Mouse (Mus musculus) heart, postnatal 0 days (tissue): Measurements from ENCODE around the gene Lrrc74b. TPM values are rescaled to one million over a fixed set of nuclear protein-coding genes. Genes with fewer than 3 reads are reported as not detected.

ENCODE experiments used
- ATAC-seq: fragments of 200-750 bp; cut with Nextera tagmentation; 2 replicates; pipeline ENCODE4 v1.8.0; 2017; ENCODE audit warnings: low read depth, moderate number of reproducible peaks, moderate library complexity; ENCODE audit not compliant: insufficient read depth
- DNase-seq: peaks from one replicate; pipeline ENCODE4 v3.0.0-alpha.2; 2016; ENCODE audit warnings: low spot score
- H3K27ac ChIP-seq: fragments of 300-500 bp; sonication (generic); 2 replicates; pipeline ENCODE4 v1.5.1; 2014; ENCODE audit warnings: low read depth, mild to moderate bottlenecking
- H3K27me3 ChIP-seq: fragments of 300-500 bp; sonication (generic); 2 replicates; pipeline ENCODE4 v1.6.1; 2014; ENCODE audit warnings: low read length, mixed read lengths; ENCODE audit not compliant: control insufficient read depth, insufficient read depth
- H3K36me3 ChIP-seq: fragments of 300-500 bp; sonication (generic); replicated peaks from 2 replicates; pipeline ENCODE4 v1.6.1; 2014; ENCODE audit warnings: low read length, mixed read lengths; ENCODE audit not compliant: control insufficient read depth, insufficient read depth
- H3K4me1 ChIP-seq: fragments of 300-500 bp; sonication (generic); 2 replicates; pipeline ENCODE4 v1.6.1; 2014; ENCODE audit warnings: antibody characterized with exemption; ENCODE audit not compliant: control insufficient read depth, insufficient read depth
- H3K4me2 ChIP-seq: fragments of 300-500 bp; sonication (generic); 2 replicates; pipeline ENCODE4 v1.6.1; 2014; ENCODE audit warnings: low read depth, mild to moderate bottlenecking, low read length, moderate library complexity
- H3K4me3 ChIP-seq: fragments of 300-500 bp; sonication (generic); 2 replicates; pipeline ENCODE4 v1.5.1; 2014; ENCODE audit warnings: low read depth, low read length
- H3K9ac ChIP-seq: fragments of 300-500 bp; sonication (generic); replicated peaks from 2 replicates; pipeline ENCODE4 v1.6.1; 2014; ENCODE audit warnings: low read depth, low read length, mixed read lengths
- H3K9me3 ChIP-seq: fragments of 300-500 bp; sonication (generic); replicated peaks from 2 replicates; pipeline ENCODE4 v1.6.1; 2016; ENCODE audit warnings: low read length; ENCODE audit not compliant: control insufficient read depth
- CTCF ChIP-seq: IDR thresholded peaks from 2 replicates; pipeline ENCODE4 v1.5.1; 2016; ENCODE audit warnings: antibody characterized with exemption, control low read depth, low read depth
- EP300 ChIP-seq: IDR thresholded peaks from 2 replicates; pipeline ENCODE4 v1.6.1; 2016; ENCODE audit warnings: antibody characterized with exemption, low read depth
- WGBS: fragments of 180-500 bp; shearing (Covaris S2); extraction: QIAGEN DNeasy Blood & Tissue Kit; methylation state at CpG from one replicate; pipeline ENCODE4 v1.1.7; 2014; 5-methylcytosine and 5-hydroxymethylcytosine counted together
- polyA plus RNA-seq: library from polyadenylated mRNA; unstranded; fragments of >200 nt; fragmentation: Nextera tagmentation; extraction: Ambion mirVana; gene quantifications from 2 replicates; pipeline ENCODE4 v1.2.1, GENCODE M21; 2015
- total RNA-seq: library from RNA; depleted of rRNA; stranded (reverse); fragments of >200 nt; gene quantifications from 2 replicates; pipeline ENCODE4 v1.2.3, GENCODE M21; 2014; ENCODE audit warnings: low replicate concordance; rRNA removed

The Lrrc74b gene
- total RNA-seq: not detected in 2 replicates
- polyA plus RNA-seq: 0.10 and 0.44 TPM in 2 replicates

DNA sequence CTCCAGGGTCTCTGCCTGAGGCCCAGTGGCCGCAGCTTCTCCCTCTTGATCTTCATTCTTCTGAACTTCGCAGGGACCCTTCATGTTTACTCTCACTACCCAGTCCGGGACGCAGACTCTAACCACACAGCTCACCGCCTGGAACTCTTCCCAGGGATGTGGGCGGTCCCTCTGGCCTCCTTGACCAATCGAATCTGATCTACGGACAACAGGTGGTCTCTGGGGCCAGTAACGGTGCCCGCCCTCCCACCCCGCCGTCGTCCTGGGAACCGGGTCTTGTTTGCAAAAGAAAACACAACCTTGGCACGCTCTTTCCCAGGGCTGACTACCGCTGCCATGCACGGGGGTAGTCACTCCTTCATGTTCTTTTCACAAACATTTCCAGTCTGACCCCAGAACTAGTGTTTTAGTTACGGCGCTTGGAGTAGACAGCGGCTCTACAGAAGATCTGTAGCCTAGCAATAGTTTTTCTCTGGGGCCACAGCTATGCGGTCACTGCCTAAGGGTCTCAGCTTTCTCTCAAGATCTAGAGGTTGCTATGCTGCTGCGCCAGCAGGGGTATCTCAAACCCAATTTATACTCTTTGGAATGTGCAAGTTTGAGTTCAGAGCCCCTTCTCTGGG lies at the start of gene Lrrc74b:
Lrrc74b (minus strand) TSS at position 120 of the 623 bp plus-strand sequence.
- WGBS: 3% methylated on average over 22 of the region's 22 CpGs

DNA sequence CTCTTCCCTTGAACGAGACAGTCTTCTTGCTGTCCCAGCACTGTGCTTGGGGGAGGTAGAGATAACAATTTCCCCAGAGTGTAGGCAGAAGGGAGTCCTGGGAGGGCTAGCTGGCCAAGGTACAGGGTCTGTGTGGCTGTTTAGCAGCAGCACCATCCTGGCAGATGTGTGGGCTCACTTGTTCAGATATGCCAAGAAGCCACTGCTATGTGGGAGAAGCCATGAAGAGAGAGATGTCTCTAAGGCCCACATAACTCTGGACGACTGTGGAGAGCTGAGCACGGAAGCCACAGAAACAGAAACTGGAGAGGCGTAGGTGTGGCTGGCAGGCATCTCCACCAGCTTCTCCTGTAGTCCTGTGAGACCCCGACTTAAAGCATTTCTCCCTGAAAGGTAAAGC lies 44.6 kb upstream of the Lrrc74b start:
- DNase-seq (no peak), ATAC-seq (no peak)
- Histone ChIP-seq H3K4me2 (no peak overlapping the region), H3K27ac (no peak overlapping the region), H3K9ac (no peak overlapping the region), H3K4me3 (no peak overlapping the region), H3K4me1 (no peaks in the 10 kb centered on the region), H3K9me3 (no peaks in the 10 kb centered on the region), H3K36me3 (no peaks in the 10 kb centered on the region), H3K27me3 (no peaks in the 10 kb centered on the region)
- 60% methylated on average over 5 of the region's 5 CpGs for WGBS
- TF ChIP-seq CTCF: no peak
- no peak for TF ChIP-seq EP300

More for the DNA sequence above, at the start of gene Lrrc74b:
- DNase-seq: peak; percentile 77
- peaks cover 11% of the 10 kb centered on the region; the same call in 1 of the 2 replicates for H3K4me1 ChIP-seq
- H3K36me3 ChIP-seq: no peaks in the 10 kb centered on the region
- peak within 1 kb of the TSS; percentile 14; the same call in 1 of the 2 replicates for H3K27ac ChIP-seq
- peak within 1 kb of the TSS; percentile 68 for H3K4me2 ChIP-seq
- H3K4me3 ChIP-seq: peak within 1 kb of the TSS; percentile 33
- H3K9ac ChIP-seq: peak within 1 kb of the TSS; percentile 36
- no peaks in the 10 kb centered on the region for H3K9me3 ChIP-seq
- TF ChIP-seq CTCF (no peak), EP300 (no peak)
- peak; percentile 81 for ATAC-seq
- 0 out of 2 replicates have a peak, but pooled peaks cover 11% of the 10 kb centered on the region for H3K27me3 ChIP-seq

DNA sequence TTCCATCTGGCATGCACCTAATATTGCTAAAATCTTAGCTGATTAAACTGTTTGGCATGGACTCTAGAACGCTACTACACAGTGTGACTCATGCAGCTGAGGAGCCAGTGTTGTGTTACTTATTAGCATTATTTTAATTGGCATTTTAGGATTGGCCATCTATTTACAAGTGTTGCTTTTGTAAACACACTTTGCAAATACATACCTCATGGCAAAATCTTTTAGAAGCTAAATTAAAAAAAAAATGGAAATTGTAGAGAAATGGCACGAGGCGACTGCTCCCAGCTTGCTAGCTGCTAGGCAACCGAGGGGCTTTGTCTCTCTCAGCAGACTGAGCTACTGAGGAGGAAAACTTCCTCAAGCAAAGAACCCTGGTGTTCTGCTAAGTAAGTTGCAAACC lies 43.9 kb upstream of the Lrrc74b start:
- DNase-seq (no peak), ATAC-seq (no peak)
- no peak overlapping the region for H3K27ac ChIP-seq
- H3K36me3 ChIP-seq: no peaks in the 10 kb centered on the region
- no peak overlapping the region for H3K4me2 ChIP-seq
- TF ChIP-seq EP300: no peak
- TF ChIP-seq CTCF: no peak
- H3K9me3 ChIP-seq: no peaks in the 10 kb centered on the region
- no peaks in the 10 kb centered on the region for H3K4me1 ChIP-seq
- H3K27me3 ChIP-seq: no peaks in the 10 kb centered on the region
- no peak overlapping the region for H3K9ac ChIP-seq
- H3K4me3 ChIP-seq: no peak overlapping the region
- 61% methylated on average over 4 of the region's 4 CpGs for WGBS

DNA sequence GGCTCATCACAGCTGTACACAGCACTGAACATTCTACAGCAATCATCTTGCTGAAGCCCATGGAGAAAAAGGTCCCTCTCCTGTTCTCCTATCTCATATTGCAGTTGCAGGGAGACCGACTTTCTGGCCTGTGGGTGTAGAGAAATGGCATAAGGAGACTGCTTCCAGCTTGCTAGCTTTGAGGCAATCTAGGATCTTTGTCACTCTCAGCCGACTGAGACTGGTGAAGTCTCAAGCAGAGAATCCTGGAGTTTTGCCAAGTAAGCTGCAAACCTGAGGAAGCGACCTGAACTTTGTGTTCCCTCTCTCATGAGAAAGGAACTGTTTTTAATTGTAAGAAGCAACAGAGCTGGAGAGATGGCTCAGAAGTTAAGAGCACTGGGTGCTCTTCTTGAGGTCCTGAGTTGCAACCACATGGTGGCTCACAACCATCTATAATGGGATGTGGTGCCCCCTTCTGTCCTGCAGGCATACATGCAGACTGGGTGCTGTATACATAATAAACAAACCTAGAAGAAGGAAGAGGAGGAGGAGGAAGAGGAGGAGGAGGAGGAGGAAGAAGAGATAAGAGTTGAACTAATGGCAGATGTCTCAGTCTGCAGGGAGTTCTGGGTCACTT lies 40.0 kb upstream of the Lrrc74b start:
- Histone ChIP-seq H3K9ac (no peak overlapping the region), H3K9me3 (no peaks in the 10 kb centered on the region), H3K27me3 (no peaks in the 10 kb centered on the region), H3K4me1 (no peaks in the 10 kb centered on the region), H3K4me2 (no peak overlapping the region), H3K4me3 (no peak overlapping the region), H3K27ac (no peak overlapping the region), H3K36me3 (no peaks in the 10 kb centered on the region)
- 52% methylated on average over 3 of the region's 3 CpGs for WGBS
- no peak for ATAC-seq
- TF ChIP-seq EP300 (no peak), CTCF (peak; percentile 29; the same call in 1 of the 2 replicates)
- DNase-seq: no peak

DNA sequence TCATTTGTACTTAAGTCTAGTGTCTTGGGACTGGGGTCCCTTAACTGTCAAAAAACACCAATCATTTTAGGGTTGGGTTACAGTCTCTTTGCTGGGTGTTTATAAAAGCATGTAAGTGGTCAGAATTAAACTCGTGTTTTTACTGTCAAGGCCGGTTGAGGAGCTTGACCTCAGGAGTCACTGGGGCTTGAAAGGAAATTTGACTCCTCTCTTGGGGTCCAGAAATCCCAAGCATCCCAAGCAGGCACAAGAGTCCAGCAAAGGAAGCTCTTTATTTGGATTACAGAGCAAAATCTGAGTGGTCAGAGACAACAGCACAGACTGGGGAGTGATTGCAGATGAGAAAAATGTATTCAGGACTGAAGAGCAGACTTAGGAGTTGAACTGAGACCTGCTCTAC lies 29.7 kb upstream of the Lrrc74b start:
- Histone ChIP-seq H3K4me2 (no peak overlapping the region), H3K9me3 (0 out of 2 replicates have a peak, but pooled peaks cover 5% of the 10 kb centered on the region), H3K27me3 (no peaks in the 10 kb centered on the region), H3K36me3 (no peaks in the 10 kb centered on the region), H3K9ac (no peak overlapping the region), H3K4me1 (no peaks in the 10 kb centered on the region), H3K27ac (no peak overlapping the region), H3K4me3 (no peak overlapping the region)
- 25% methylated on average over 2 of the region's 2 CpGs for WGBS
- TF ChIP-seq EP300 (no peak), CTCF (no peak)
- ATAC-seq (no peak), DNase-seq (no peak)
